Mouse (Mus musculus) intestine, embryonic 14.5 days (tissue): ENCODE results near the gene Lamb3. TPM values are rescaled to one million over a fixed set of nuclear protein-coding genes. Genes with fewer than 3 reads are reported as not detected.
"Not testable (repeated sequence)": the region's sequence is repeated elsewhere in the genome, so short reads cannot be mapped to it uniquely, and the experiment has no call there.

Experiments used
- ATAC-seq: fragments of 200-750 bp; cut with Nextera tagmentation; replicated peaks from 2 replicates; pipeline ENCODE4 v1.8.0; 2017; ENCODE audit warnings: low read depth, moderate number of reproducible peaks, moderate TSS enrichment, moderate library complexity; ENCODE audit not compliant: low FRiP score, low TSS enrichment
- DNase-seq: peaks from one replicate; pipeline ENCODE4 v3.0.0-alpha.2; 2018; ENCODE audit warnings: low spot score
- H3K27ac ChIP-seq: fragments of 300-500 bp; sonication (generic); 2 replicates; pipeline ENCODE4 v1.5.1; 2014; ENCODE audit warnings: low read depth, mild to moderate bottlenecking, control low read depth
- H3K27me3 ChIP-seq: fragments of 300-500 bp; sonication (generic); replicated peaks from 2 replicates; pipeline ENCODE4 v1.6.1; 2014; ENCODE audit warnings: low read length, control low read depth; ENCODE audit not compliant: control insufficient read depth, insufficient read depth
- H3K36me3 ChIP-seq: fragments of 300-500 bp; sonication (generic); 2 replicates; pipeline ENCODE4 v1.6.1; 2014; ENCODE audit warnings: low read length, control low read depth; ENCODE audit not compliant: control insufficient read depth, insufficient read depth
- H3K4me1 ChIP-seq: fragments of 300-500 bp; sonication (generic); replicated peaks from 2 replicates; pipeline ENCODE4 v1.6.1; 2014; ENCODE audit warnings: low read length, control low read depth, mixed read lengths; ENCODE audit not compliant: control insufficient read depth, insufficient read depth
- H3K4me2 ChIP-seq: fragments of 300-500 bp; sonication (generic); 2 replicates; pipeline ENCODE4 v1.6.1; 2014; ENCODE audit warnings: low read length
- H3K4me3 ChIP-seq: fragments of 300-500 bp; sonication (generic); 2 replicates; pipeline ENCODE4 v1.5.1; 2014; ENCODE audit warnings: low read depth, low read length, control low read depth, mixed read lengths
- H3K9ac ChIP-seq: fragments of 300-500 bp; sonication (generic); 2 replicates; pipeline ENCODE4 v1.6.1; 2014; ENCODE audit warnings: mild to moderate bottlenecking, low read length
- H3K9me3 ChIP-seq: fragments of 300-500 bp; sonication (generic); 2 replicates; pipeline ENCODE4 v1.6.1; 2016; ENCODE audit warnings: low read length, control low read depth; ENCODE audit not compliant: control insufficient read depth
- WGBS: fragments of 180-500 bp; shearing (Covaris S2); extraction: QIAGEN DNeasy Blood & Tissue Kit; methylation state at CpG from one replicate; pipeline ENCODE4 v1.1.7; 2014; 5-methylcytosine and 5-hydroxymethylcytosine counted together
- polyA plus RNA-seq: library from polyadenylated mRNA; unstranded; fragments of >200 nt; fragmentation: Nextera tagmentation; extraction: Ambion mirVana; gene quantifications from 2 replicates; pipeline ENCODE4 v1.2.1, GENCODE M21; 2014

Lamb3 gene
- polyA plus RNA-seq, 1 experiment from 2014 or later = 4.0 TPM

DNA sequence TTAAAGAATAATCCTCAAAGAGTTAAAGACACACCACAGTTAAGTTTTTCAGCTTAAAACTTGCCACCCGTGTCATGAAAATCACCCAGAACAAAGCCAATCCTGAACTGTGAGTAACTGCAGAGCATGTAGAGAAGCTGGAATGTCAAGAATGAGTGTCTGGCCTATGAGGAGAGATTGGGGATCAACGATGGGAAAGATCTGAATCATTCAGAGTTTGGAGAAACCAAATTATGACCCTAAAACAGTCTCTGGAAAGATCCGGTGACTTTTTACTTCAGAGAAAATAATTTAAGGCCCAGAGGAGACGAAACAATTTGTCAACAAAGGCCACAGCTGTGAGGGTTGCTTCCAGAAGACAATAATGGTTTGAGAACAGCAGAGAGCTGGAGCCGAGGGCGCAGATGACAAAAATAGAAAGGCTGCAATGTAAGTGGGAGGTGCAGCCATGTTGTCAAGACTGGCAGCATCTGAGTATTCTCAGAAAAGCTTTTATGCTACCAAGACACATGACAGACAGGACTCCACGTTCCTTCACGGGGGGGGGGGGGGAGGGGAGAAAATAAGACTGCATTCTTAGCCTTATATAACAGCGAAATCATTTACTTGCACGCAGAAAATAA, 36.2 kb downstream of the Lamb3 start:
- 41% methylated on average over 10 of the region's 10 CpGs for WGBS

GRCm38 (mm10) chr1:193244235-193244634, 36.7 kb downstream of the Lamb3 start:
- H3K9ac ChIP-seq = no peak overlapping the region
- ATAC-seq (no peak), DNase-seq (no peak)
- H3K27ac ChIP-seq = no peak overlapping the region
- WGBS = 78% methylated on average over 6 of the region's 6 CpGs
- H3K9me3 ChIP-seq = no peaks in the 10 kb centered on the region
- H3K4me3 ChIP-seq = no peak overlapping the region
- H3K27me3 ChIP-seq = no peaks in the 10 kb centered on the region
- H3K4me1 ChIP-seq = no peaks in the 10 kb centered on the region
- H3K4me2 ChIP-seq = no peak overlapping the region
- H3K36me3 ChIP-seq = no peaks in the 10 kb centered on the region

More for the DNA sequence above, 36.2 kb downstream of the Lamb3 start:
- ATAC-seq = no peak
- no peak overlapping the region for H3K4me2 ChIP-seq
- H3K27me3 ChIP-seq = no peaks in the 10 kb centered on the region
- H3K9me3 ChIP-seq = no peaks in the 10 kb centered on the region
- no peak for DNase-seq
- H3K4me1 ChIP-seq = no peaks in the 10 kb centered on the region
- H3K36me3 ChIP-seq = no peaks in the 10 kb centered on the region
- H3K4me3 ChIP-seq = no peak overlapping the region
- no peak overlapping the region for H3K27ac ChIP-seq
- H3K9ac ChIP-seq = no peak overlapping the region

DNA sequence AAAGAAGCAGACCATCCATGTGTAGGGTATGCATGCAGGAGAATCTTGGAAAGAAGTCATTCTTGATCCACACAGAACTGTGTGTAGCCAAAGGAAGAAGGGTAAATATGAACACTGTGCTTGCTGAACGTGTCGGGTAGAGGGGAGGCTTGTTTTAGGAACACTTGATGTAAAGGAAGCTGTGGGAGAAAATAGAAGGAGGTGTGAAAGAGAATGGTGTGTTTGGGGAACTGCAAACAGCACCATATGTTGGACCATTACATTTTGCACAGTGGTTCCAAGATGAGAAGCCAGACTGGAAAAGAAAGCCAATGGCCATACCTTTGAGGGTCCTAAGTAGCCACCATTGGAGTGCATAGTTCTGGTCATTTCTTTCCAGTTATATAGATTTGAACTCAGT, 42.5 kb downstream of the Lamb3 start:
- no peak overlapping the region for H3K9ac ChIP-seq
- no peak for ATAC-seq
- WGBS = 93% methylated on average over 2 of the region's 2 CpGs

DNA sequence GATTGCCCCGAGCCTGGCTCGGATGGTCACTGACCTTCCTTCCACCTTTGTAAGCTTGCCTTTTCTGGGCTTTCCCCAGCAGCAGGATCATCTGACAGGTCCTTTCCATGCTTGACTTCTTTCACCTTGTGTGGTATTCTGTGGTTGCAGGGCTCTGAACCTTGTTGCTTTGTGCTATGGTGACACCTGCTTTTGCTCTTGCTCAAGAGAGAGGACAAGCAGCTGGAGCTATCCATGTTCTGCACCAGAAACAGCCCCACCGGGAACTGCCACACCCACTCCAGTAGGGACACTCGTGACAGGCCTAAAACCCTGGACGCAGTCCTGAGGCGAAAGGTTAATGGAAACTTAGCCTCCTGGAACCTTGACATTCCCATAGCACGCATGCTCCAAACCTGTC, 43.9 kb downstream of the Lamb3 start:
- Histone ChIP-seq H3K4me2 (no peak overlapping the region), H3K9me3 (no peaks in the 10 kb centered on the region), H3K4me3 (no peak overlapping the region), H3K27ac (no peak overlapping the region), H3K4me1 (no peaks in the 10 kb centered on the region), H3K27me3 (no peaks in the 10 kb centered on the region), H3K36me3 (no peaks in the 10 kb centered on the region), H3K9ac (no peak overlapping the region)
- 78% methylated on average over 7 of the region's 7 CpGs for WGBS
- ATAC-seq = no peak
- no peak for DNase-seq

More for the DNA sequence above, 42.5 kb downstream of the Lamb3 start:
- H3K27me3 ChIP-seq = no peaks in the 10 kb centered on the region
- H3K4me3 ChIP-seq = no peak overlapping the region
- no peak overlapping the region for H3K4me2 ChIP-seq
- no peak overlapping the region for H3K27ac ChIP-seq
- H3K4me1 ChIP-seq = no peaks in the 10 kb centered on the region
- no peak for DNase-seq
- H3K9me3 ChIP-seq = no peaks in the 10 kb centered on the region
- no peaks in the 10 kb centered on the region for H3K36me3 ChIP-seq

DNA sequence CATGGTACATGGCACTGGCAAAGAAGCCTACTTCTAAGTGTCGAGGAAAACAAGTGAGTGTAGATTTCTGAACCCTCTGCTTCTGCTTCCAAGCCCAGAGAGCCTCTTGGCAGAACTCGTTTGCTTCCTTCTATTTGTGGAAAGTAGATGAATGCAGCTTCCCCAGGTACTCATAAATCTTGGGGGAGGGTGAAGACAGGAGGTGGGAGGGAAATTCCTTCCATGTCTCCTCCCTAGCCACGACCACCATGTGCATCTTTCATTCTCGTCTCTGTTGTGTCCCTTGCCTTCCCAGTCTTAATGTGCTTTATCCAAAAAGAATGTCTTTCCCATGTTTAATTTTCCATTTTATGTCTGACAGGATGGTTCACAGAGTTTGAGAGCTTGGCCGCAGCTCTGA, 45.1 kb downstream of the Lamb3 start:
- no peak overlapping the region for H3K4me3 ChIP-seq
- DNase-seq (no peak), ATAC-seq (no peak; the same call in 1 of the 2 replicates)
- H3K27ac ChIP-seq = no peak overlapping the region
- WGBS = 21% methylated on average over 5 of the region's 5 CpGs
- H3K27me3 ChIP-seq = no peaks in the 10 kb centered on the region
- no peaks in the 10 kb centered on the region for H3K4me1 ChIP-seq
- H3K36me3 ChIP-seq = no peaks in the 10 kb centered on the region
- H3K9me3 ChIP-seq = no peaks in the 10 kb centered on the region
- H3K4me2 ChIP-seq = no peak overlapping the region
- no peak overlapping the region for H3K9ac ChIP-seq

- 75% methylated on average over 3 of the region's 3 CpGs for WGBS
- not testable (repeated sequence) for ATAC-seq
Measured at GRCm38 (mm10) chr1:193253895-193254294, 46.4 kb downstream of the Lamb3 start.

DNA sequence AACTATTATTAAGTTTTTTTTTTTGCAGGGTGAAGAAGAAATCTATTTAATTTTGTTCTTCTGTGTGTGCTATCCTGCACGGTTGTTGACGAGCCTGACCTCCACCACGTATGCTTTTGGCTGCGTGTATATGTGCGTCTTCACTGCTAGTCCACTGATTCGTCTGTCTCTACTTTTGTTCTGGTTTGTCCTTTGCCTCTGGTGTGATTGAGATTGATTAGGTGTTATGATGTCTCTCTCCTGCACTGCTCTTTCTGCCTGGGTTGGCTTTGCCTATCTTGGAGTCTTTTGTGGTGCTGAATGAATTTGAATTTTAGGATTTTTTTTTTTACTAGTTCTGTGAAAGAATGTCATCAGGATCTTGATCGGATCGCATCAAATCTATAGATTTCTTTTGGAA, 47.5 kb downstream of the Lamb3 start:
- no peak overlapping the region for H3K9ac ChIP-seq
- H3K4me3 ChIP-seq = no peak overlapping the region
- WGBS = 62% methylated on average over 8 of the region's 8 CpGs
- no peaks in the 10 kb centered on the region for H3K36me3 ChIP-seq
- H3K27ac ChIP-seq = no peak overlapping the region
- no peak for ATAC-seq
- no peak overlapping the region for H3K4me2 ChIP-seq
- DNase-seq = no peak
- no peaks in the 10 kb centered on the region for H3K9me3 ChIP-seq
- no peaks in the 10 kb centered on the region for H3K4me1 ChIP-seq
- no peaks in the 10 kb centered on the region for H3K27me3 ChIP-seq

More at GRCm38 (mm10) chr1:193253895-193254294, 46.4 kb downstream of the Lamb3 start:
- not testable (repeated sequence) for H3K9ac ChIP-seq, H3K4me1 ChIP-seq, H3K9me3 ChIP-seq, DNase-seq, H3K27me3 ChIP-seq, H3K4me2 ChIP-seq, H3K4me3 ChIP-seq, H3K27ac ChIP-seq, H3K36me3 ChIP-seq

- H3K9ac ChIP-seq = no peak overlapping the region
- WGBS = 29% methylated on average over 3 of the region's 3 CpGs
- ATAC-seq = no peak; the same call in 1 of the 2 replicates
- H3K4me3 ChIP-seq = no peak overlapping the region
- no peaks in the 10 kb centered on the region for H3K27me3 ChIP-seq
- no peak overlapping the region for H3K4me2 ChIP-seq
- H3K4me1 ChIP-seq = no peaks in the 10 kb centered on the region
- no peaks in the 10 kb centered on the region for H3K36me3 ChIP-seq
- no peak overlapping the region for H3K27ac ChIP-seq
- peak; percentile 79 for DNase-seq
- H3K9me3 ChIP-seq = no peaks in the 10 kb centered on the region
Measured at GRCm38 (mm10) chr1:193255488-193256288, 48.2 kb downstream of the Lamb3 start.

GRCm38 (mm10) chr1:193256289-193256577, 48.7 kb downstream of the Lamb3 start:
- H3K4me3 ChIP-seq = no peak overlapping the region
- DNase-seq (no peak), ATAC-seq (no peak)
- H3K4me2 ChIP-seq = no peak overlapping the region
- 0 out of 2 replicates have a peak overlapping the region, but pooled peaks have one; percentile 23 for H3K27ac ChIP-seq
- H3K27me3 ChIP-seq = no peaks in the 10 kb centered on the region
- H3K36me3 ChIP-seq = no peaks in the 10 kb centered on the region
- no peak overlapping the region for H3K9ac ChIP-seq
- no peaks in the 10 kb centered on the region for H3K4me1 ChIP-seq
- H3K9me3 ChIP-seq = no peaks in the 10 kb centered on the region
